Mouse (Mus musculus): ENCODE measurements at regions not wholly inside any gene's neighbourhood (a gene's known extent, or its start where the extent isn't known, plus 50 kb on each side); places are given as distances from the start of the nearest gene placed in this dataset.

- no peaks in the 10 kb centered on the region for H3K27me3 ChIP-seq (ENCODE audit: control insufficient read depth, insufficient read depth, low read length)
- H3K27ac ChIP-seq, result no peak overlapping the region
- no peak overlapping the region for H3K4me3 ChIP-seq
- intact Hi-C loops (cut with DNase I), result no loop called here
- no peaks in the 10 kb centered on the region for H3K79me2 ChIP-seq (replicated peaks; ENCODE audit: control insufficient read depth, insufficient read depth, low read length)
- TF ChIP-seq POLR2A (IDR thresholded peaks at IDR 0.05; ENCODE audit: insufficient read depth, low read depth, low read length) (no peak), EP300 (IDR thresholded peaks at IDR 0.05; ENCODE audit: insufficient read depth, low read depth, low read length) (no peak), CTCF (IDR thresholded peaks at IDR 0.05) (no peak)
- no peak for DNase-seq
- H3K9ac ChIP-seq (ENCODE audit: low read depth, low read length), result no peak overlapping the region
- 72% methylated on average over 5 of the region's 5 CpGs for WGBS
- no peaks in the 10 kb centered on the region for H3K36me3 ChIP-seq (ENCODE audit: control insufficient read depth, insufficient read depth, low read length)
- H3K4me1 ChIP-seq (ENCODE audit: control insufficient read depth, insufficient read depth, low read length), result no peaks in the 10 kb centered on the region
Observed at GRCm38 (mm10) chr16:63369868-63370267, 494.1 kb downstream of the Epha3 start.

GRCm38 (mm10) chr16:63371275-63371674 lies 492.7 kb downstream of the Epha3 start:
- 71% methylated on average over 5 of the region's 5 CpGs for WGBS
- H3K4me1 ChIP-seq (ENCODE audit: control insufficient read depth, insufficient read depth, low read length), result no peaks in the 10 kb centered on the region
- H3K79me2 ChIP-seq (replicated peaks; ENCODE audit: control insufficient read depth, insufficient read depth, low read length), result no peaks in the 10 kb centered on the region
- H3K36me3 ChIP-seq (ENCODE audit: control insufficient read depth, insufficient read depth, low read length), result no peaks in the 10 kb centered on the region
- no peaks in the 10 kb centered on the region for H3K27me3 ChIP-seq (ENCODE audit: control insufficient read depth, insufficient read depth, low read length)
- H3K9ac ChIP-seq (ENCODE audit: low read depth, low read length), result no peak overlapping the region
- no peak for DNase-seq
- TF ChIP-seq CTCF (IDR thresholded peaks at IDR 0.05) (no peak), EP300 (IDR thresholded peaks at IDR 0.05; ENCODE audit: insufficient read depth, low read depth, low read length) (no peak), POLR2A (IDR thresholded peaks at IDR 0.05; ENCODE audit: insufficient read depth, low read depth, low read length) (no peak)
- H3K27ac ChIP-seq, result no peak overlapping the region
- H3K4me3 ChIP-seq, result no peak overlapping the region
- intact Hi-C loops (cut with DNase I), result no loop called here

- Histone ChIP-seq H3K79me2 (replicated peaks; ENCODE audit: control insufficient read depth, insufficient read depth, low read length) (no peaks in the 10 kb centered on the region), H3K9ac (ENCODE audit: low read depth, low read length) (no peak overlapping the region), H3K27me3 (ENCODE audit: control insufficient read depth, insufficient read depth, low read length) (no peaks in the 10 kb centered on the region), H3K4me1 (ENCODE audit: control insufficient read depth, insufficient read depth, low read length) (no peaks in the 10 kb centered on the region), H3K36me3 (ENCODE audit: control insufficient read depth, insufficient read depth, low read length) (no peaks in the 10 kb centered on the region), H3K27ac (no peak overlapping the region), H3K4me3 (no peak overlapping the region)
- WGBS, result 93% methylated on average over 1 of the region's 1 CpGs
- TF ChIP-seq POLR2A (IDR thresholded peaks at IDR 0.05; ENCODE audit: insufficient read depth, low read depth, low read length), result no peak
- no peak for TF ChIP-seq CTCF (IDR thresholded peaks at IDR 0.05)
- no peak for TF ChIP-seq EP300 (IDR thresholded peaks at IDR 0.05; ENCODE audit: insufficient read depth, low read depth, low read length)
- intact Hi-C loops (cut with DNase I), result no loop called here
- no peak for DNase-seq
Observed at GRCm38 (mm10) chr16:63404976-63405375, 459.0 kb downstream of the Epha3 start.

GRCm38 (mm10) chr16:63412656-63413055 lies 451.3 kb downstream of the Epha3 start:
- no peak overlapping the region for H3K9ac ChIP-seq (ENCODE audit: low read depth, low read length)
- DNase-seq, result no peak
- intact Hi-C loops (cut with DNase I), result no loop called here
- no peak overlapping the region for H3K27ac ChIP-seq
- H3K36me3 ChIP-seq (ENCODE audit: control insufficient read depth, insufficient read depth, low read length), result no peaks in the 10 kb centered on the region
- H3K4me1 ChIP-seq (ENCODE audit: control insufficient read depth, insufficient read depth, low read length), result no peaks in the 10 kb centered on the region
- H3K4me3 ChIP-seq, result no peak overlapping the region
- H3K27me3 ChIP-seq (ENCODE audit: control insufficient read depth, insufficient read depth, low read length), result no peaks in the 10 kb centered on the region
- 79% methylated on average over 1 of the region's 1 CpGs for WGBS
- H3K79me2 ChIP-seq (replicated peaks; ENCODE audit: control insufficient read depth, insufficient read depth, low read length), result no peaks in the 10 kb centered on the region
- TF ChIP-seq EP300 (IDR thresholded peaks at IDR 0.05; ENCODE audit: insufficient read depth, low read depth, low read length) (no peak), POLR2A (IDR thresholded peaks at IDR 0.05; ENCODE audit: insufficient read depth, low read depth, low read length) (no peak), CTCF (IDR thresholded peaks at IDR 0.05) (no peak)

- H3K9ac ChIP-seq (ENCODE audit: low read depth, low read length), result no peak overlapping the region
- no peak for DNase-seq
- no peaks in the 10 kb centered on the region for H3K27me3 ChIP-seq (ENCODE audit: control insufficient read depth, insufficient read depth, low read length)
- H3K4me1 ChIP-seq (ENCODE audit: control insufficient read depth, insufficient read depth, low read length), result no peaks in the 10 kb centered on the region
- intact Hi-C loops (cut with DNase I), result no loop called here
- no peaks in the 10 kb centered on the region for H3K36me3 ChIP-seq (ENCODE audit: control insufficient read depth, insufficient read depth, low read length)
- H3K79me2 ChIP-seq (replicated peaks; ENCODE audit: control insufficient read depth, insufficient read depth, low read length), result no peaks in the 10 kb centered on the region
- H3K27ac ChIP-seq, result no peak overlapping the region
- no peak overlapping the region for H3K4me3 ChIP-seq
- WGBS, result 35% methylated on average over 4 of the region's 4 CpGs
- TF ChIP-seq CTCF (IDR thresholded peaks at IDR 0.05) (no peak), POLR2A (IDR thresholded peaks at IDR 0.05; ENCODE audit: insufficient read depth, low read depth, low read length) (no peak), EP300 (IDR thresholded peaks at IDR 0.05; ENCODE audit: insufficient read depth, low read depth, low read length) (no peak)
Observed at GRCm38 (mm10) chr16:63452301-63452700, 411.7 kb downstream of the Epha3 start.

GRCm38 (mm10) chr16:63466615-63467014 lies 397.4 kb downstream of the Epha3 start:
- H3K4me1 ChIP-seq (ENCODE audit: control insufficient read depth, insufficient read depth, low read length), result no peaks in the 10 kb centered on the region
- H3K27ac ChIP-seq, result no peak overlapping the region
- intact Hi-C loops (cut with DNase I), result no loop called here
- no peak overlapping the region for H3K4me3 ChIP-seq
- H3K79me2 ChIP-seq (replicated peaks; ENCODE audit: control insufficient read depth, insufficient read depth, low read length), result no peaks in the 10 kb centered on the region
- 27% methylated on average over 4 of the region's 4 CpGs for WGBS
- no peak for DNase-seq
- no peak overlapping the region for H3K9ac ChIP-seq (ENCODE audit: low read depth, low read length)
- TF ChIP-seq CTCF (IDR thresholded peaks at IDR 0.05), result no peak
- TF ChIP-seq EP300 (IDR thresholded peaks at IDR 0.05; ENCODE audit: insufficient read depth, low read depth, low read length), result no peak
- no peak for TF ChIP-seq POLR2A (IDR thresholded peaks at IDR 0.05; ENCODE audit: insufficient read depth, low read depth, low read length)
- H3K27me3 ChIP-seq (ENCODE audit: control insufficient read depth, insufficient read depth, low read length), result no peaks in the 10 kb centered on the region
- no peaks in the 10 kb centered on the region for H3K36me3 ChIP-seq (ENCODE audit: control insufficient read depth, insufficient read depth, low read length)

Data from heart, adult 2 months (tissue).